Comparison of ENCODE assay signal across 1 mouse cellular context in the genomic region with DNA sequence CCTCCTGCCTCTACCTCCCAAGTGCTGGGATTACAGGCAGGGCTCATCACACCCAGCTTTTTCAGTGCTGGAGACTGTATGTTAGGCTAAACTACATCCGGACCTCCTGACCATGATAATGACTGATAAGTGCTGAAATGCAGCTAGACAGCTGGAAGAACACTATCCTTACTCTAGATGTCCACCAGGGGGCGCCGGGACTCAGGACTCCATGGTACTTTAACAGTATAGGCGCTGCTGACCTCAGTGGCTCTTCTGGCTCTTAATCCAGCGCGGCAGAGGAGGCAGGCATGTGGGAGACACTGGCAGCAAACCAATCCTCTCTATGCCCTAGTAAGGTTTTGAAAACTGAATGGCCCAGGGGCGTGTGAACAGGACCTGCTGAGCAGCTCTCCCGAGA.
TF ChIP-seq lines count a peak whose summit lies in the region.

No protein-coding gene starts in this region.

TF ChIP-seq in C2C12, 6 proteins besides CTCF, POLR2A, EP300 and RAD21 (continued from another document):
- TF ChIP-seq MYOD1 (IDR thresholded peaks at IDR 0.05; ENCODE audit: control insufficient read depth, insufficient read length, low read depth), result no peak
- no peak for TF ChIP-seq FOSL1 (IDR thresholded peaks at IDR 0.05; ENCODE audit: insufficient read depth, low read length, poor library complexity, severe bottlenecking)
